Mouse (Mus musculus) olfactory bulb, adult 2 months (tissue): Measurements from ENCODE around the gene Klf2.

Source experiments
- CTCF ChIP-seq: fragments of 200-500 bp; IDR thresholded peaks from 2 replicates; pipeline ENCODE4 v1.5.1; 2012; ENCODE audit warnings: low read depth, mild to moderate bottlenecking, low read length, moderate library complexity; ENCODE audit not compliant: insufficient read depth
- POLR2A ChIP-seq: fragments of 200-500 bp; IDR thresholded peaks from 2 replicates; pipeline ENCODE4 v1.6.1; 2012; ENCODE audit warnings: mild to moderate bottlenecking, low read depth, low read length, moderate library complexity; ENCODE audit not compliant: insufficient read depth

- TF ChIP-seq POLR2A (no peak), CTCF (no peak)
Observed at GRCm38 (mm10) chr8:72300654-72301400, 18.0 kb upstream of the Klf2 start.
